Mouse (Mus musculus): ENCODE results near the gene Acvr1. TPM values are rescaled to one million over a fixed set of nuclear protein-coding genes. Genes with fewer than 3 reads are reported as not detected.

The Acvr1 gene
- polyA plus RNA-seq, 1 experiment from 2014 or later = 5.0 TPM

- Histone ChIP-seq H3K9me3 (ENCODE audit: control insufficient read depth, low read length) (no peaks in the 10 kb centered on the region), H3K27me3 (ENCODE audit: control insufficient read depth, insufficient read depth, low read length) (no peaks in the 10 kb centered on the region), H3K36me3 (ENCODE audit: control insufficient read depth, insufficient read depth, low read length) (no peaks in the 10 kb centered on the region), H3K27ac (replicated peaks) (no peak overlapping the region), H3K4me2 (replicated peaks; ENCODE audit: low read depth) (no peak overlapping the region), H3K9ac (ENCODE audit: low read length) (no peak overlapping the region), H3K4me3 (ENCODE audit: low read depth, low read length) (no peak overlapping the region), H3K4me1 (replicated peaks; ENCODE audit: control insufficient read depth, insufficient read depth) (no peaks in the 10 kb centered on the region; the same call in 1 of the 2 replicates)
- WGBS = 32% methylated on average over 4 of the region's 4 CpGs
- DNase-seq (ENCODE audit: low spot score) (peak; percentile 19), ATAC-seq (ENCODE audit: low FRiP score, low TSS enrichment) (peak; percentile 74)
- TF ChIP-seq CTCF (IDR thresholded peaks at IDR 0.05; ENCODE audit: low read depth) = no peak
- no peak for TF ChIP-seq EP300 (optimal IDR thresholded peaks at IDR 0.05)
Observed at GRCm38 (mm10) chr2:58589637-58590036, 22.7 kb upstream of the Acvr1 start.

GRCm38 (mm10) chr2:58586311-58586710 lies 19.4 kb upstream of the Acvr1 start:
- no peak for ATAC-seq (ENCODE audit: low FRiP score, low TSS enrichment)
- DNase-seq (ENCODE audit: low spot score) = no peak

GRCm38 (mm10) chr2:58574167-58574566 lies 7.2 kb upstream of the Acvr1 start:
- Histone ChIP-seq H3K4me2 (replicated peaks; ENCODE audit: low read depth) (no peak overlapping the region), H3K4me3 (ENCODE audit: low read depth, low read length) (no peak overlapping the region), H3K9me3 (ENCODE audit: control insufficient read depth, low read length) (no peaks in the 10 kb centered on the region), H3K4me1 (replicated peaks; ENCODE audit: control insufficient read depth, insufficient read depth) (no peaks in the 10 kb centered on the region), H3K27ac (replicated peaks) (no peak overlapping the region), H3K27me3 (ENCODE audit: control insufficient read depth, insufficient read depth, low read length) (no peaks in the 10 kb centered on the region), H3K36me3 (ENCODE audit: control insufficient read depth, insufficient read depth, low read length) (no peaks in the 10 kb centered on the region), H3K9ac (ENCODE audit: low read length) (no peak overlapping the region)
- ATAC-seq (ENCODE audit: low FRiP score, low TSS enrichment) (no peak), DNase-seq (ENCODE audit: low spot score) (no peak)
- WGBS = 74% methylated on average over 2 of the region's 2 CpGs
- TF ChIP-seq EP300 (optimal IDR thresholded peaks at IDR 0.05) (no peak), CTCF (IDR thresholded peaks at IDR 0.05; ENCODE audit: low read depth) (no peak)

More at GRCm38 (mm10) chr2:58586311-58586710, 19.4 kb upstream of the Acvr1 start:
- Histone ChIP-seq H3K27ac (replicated peaks) (no peak overlapping the region), H3K9me3 (ENCODE audit: control insufficient read depth, low read length) (no peaks in the 10 kb centered on the region), H3K9ac (ENCODE audit: low read length) (no peak overlapping the region), H3K4me1 (replicated peaks; ENCODE audit: control insufficient read depth, insufficient read depth) (no peaks in the 10 kb centered on the region; the same call in 1 of the 2 replicates), H3K4me3 (ENCODE audit: low read depth, low read length) (no peak overlapping the region), H3K27me3 (ENCODE audit: control insufficient read depth, insufficient read depth, low read length) (no peaks in the 10 kb centered on the region), H3K36me3 (ENCODE audit: control insufficient read depth, insufficient read depth, low read length) (no peaks in the 10 kb centered on the region), H3K4me2 (replicated peaks; ENCODE audit: low read depth) (no peak overlapping the region)
- WGBS = 51% methylated on average over 10 of the region's 10 CpGs
- TF ChIP-seq CTCF (IDR thresholded peaks at IDR 0.05; ENCODE audit: low read depth) (no peak), EP300 (optimal IDR thresholded peaks at IDR 0.05) (no peak)

DNA sequence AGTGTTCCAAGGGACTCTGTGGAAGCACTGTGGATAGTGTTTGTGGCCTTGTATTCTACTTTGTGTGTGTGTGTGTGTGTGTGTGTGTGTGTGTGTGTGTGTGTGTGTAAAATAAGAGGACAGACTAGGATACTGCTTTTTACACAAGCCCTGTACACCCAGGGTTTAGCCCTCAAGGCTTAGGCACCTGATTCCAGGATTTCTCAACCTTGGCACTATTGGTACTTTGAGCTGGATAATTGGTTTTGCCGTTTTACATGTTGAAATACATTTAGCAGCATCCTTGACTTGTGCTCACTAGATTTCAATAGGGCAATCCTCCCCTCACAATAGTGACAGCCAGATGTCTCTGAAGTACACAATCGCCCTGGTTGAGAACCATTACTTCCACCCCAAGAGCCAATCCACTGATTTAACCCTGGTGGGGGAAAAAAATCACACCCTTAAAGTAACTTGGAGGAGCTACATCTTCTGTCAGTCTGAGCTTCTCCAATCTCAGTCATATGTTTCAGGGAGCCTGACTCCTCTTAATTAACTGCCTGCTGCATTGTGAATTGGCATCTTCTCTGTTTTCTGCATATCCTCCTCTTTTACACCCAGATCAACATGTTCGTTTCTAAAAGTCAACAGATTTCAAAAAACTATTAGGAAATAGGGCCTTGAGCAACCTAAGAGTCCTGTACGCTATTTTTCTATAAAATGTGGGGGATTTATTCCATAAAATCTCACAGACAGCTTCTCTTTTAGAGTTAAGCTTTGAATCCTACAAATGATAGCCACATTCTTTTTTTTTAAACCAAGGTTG lies 2.1 kb upstream of the Acvr1 start:
- no peak for DNase-seq (ENCODE audit: low spot score)
- no peak overlapping the region; the same call in 1 of the 2 replicates for H3K4me2 ChIP-seq (replicated peaks; ENCODE audit: low read depth)
- H3K36me3 ChIP-seq (ENCODE audit: control insufficient read depth, insufficient read depth, low read length) = no peaks in the 10 kb centered on the region
- H3K9ac ChIP-seq (ENCODE audit: low read length) = 0 out of 2 replicates have a peak overlapping the region, but pooled peaks have one; percentile 9
- peak overlapping the region; percentile 98; the same call in 1 of the 2 replicates for H3K27ac ChIP-seq (replicated peaks)
- 69% methylated on average over 4 of the region's 4 CpGs for WGBS
- no peaks in the 10 kb centered on the region for H3K27me3 ChIP-seq (ENCODE audit: control insufficient read depth, insufficient read depth, low read length)
- no peak overlapping the region for H3K4me3 ChIP-seq (ENCODE audit: low read depth, low read length)
- TF ChIP-seq EP300 (optimal IDR thresholded peaks at IDR 0.05) (no peak), CTCF (IDR thresholded peaks at IDR 0.05; ENCODE audit: low read depth) (no peak)
- ATAC-seq (ENCODE audit: low FRiP score, low TSS enrichment) = no peak
- no peaks in the 10 kb centered on the region for H3K9me3 ChIP-seq (ENCODE audit: control insufficient read depth, low read length)
- H3K4me1 ChIP-seq (replicated peaks; ENCODE audit: control insufficient read depth, insufficient read depth) = peaks cover 5% of the 10 kb centered on the region

GRCm38 (mm10) chr2:58567866-58568719 lies 1.1 kb upstream of the Acvr1 start:
- no peaks in the 10 kb centered on the region for H3K9me3 ChIP-seq (ENCODE audit: control insufficient read depth, low read length)
- 7% methylated on average over 12 of the region's 12 CpGs for WGBS
- peaks cover 5% of the 10 kb centered on the region for H3K4me1 ChIP-seq (replicated peaks; ENCODE audit: control insufficient read depth, insufficient read depth)
- ATAC-seq (ENCODE audit: low FRiP score, low TSS enrichment) = peak; percentile 22; the same call in 1 of the 2 replicates
- H3K4me2 ChIP-seq (replicated peaks; ENCODE audit: low read depth) = peak overlapping the region; percentile 71
- peak overlapping the region; percentile 89 for H3K4me3 ChIP-seq (ENCODE audit: low read depth, low read length)
- TF ChIP-seq CTCF (IDR thresholded peaks at IDR 0.05; ENCODE audit: low read depth) (no peak), EP300 (optimal IDR thresholded peaks at IDR 0.05) (no peak)
- H3K27ac ChIP-seq (replicated peaks) = peak overlapping the region; percentile 98
- H3K27me3 ChIP-seq (ENCODE audit: control insufficient read depth, insufficient read depth, low read length) = no peaks in the 10 kb centered on the region
- H3K9ac ChIP-seq (ENCODE audit: low read length) = peak overlapping the region; percentile 93
- DNase-seq (ENCODE audit: low spot score) = peak; percentile 28
- H3K36me3 ChIP-seq (ENCODE audit: control insufficient read depth, insufficient read depth, low read length) = no peaks in the 10 kb centered on the region
